In the genomic region with DNA sequence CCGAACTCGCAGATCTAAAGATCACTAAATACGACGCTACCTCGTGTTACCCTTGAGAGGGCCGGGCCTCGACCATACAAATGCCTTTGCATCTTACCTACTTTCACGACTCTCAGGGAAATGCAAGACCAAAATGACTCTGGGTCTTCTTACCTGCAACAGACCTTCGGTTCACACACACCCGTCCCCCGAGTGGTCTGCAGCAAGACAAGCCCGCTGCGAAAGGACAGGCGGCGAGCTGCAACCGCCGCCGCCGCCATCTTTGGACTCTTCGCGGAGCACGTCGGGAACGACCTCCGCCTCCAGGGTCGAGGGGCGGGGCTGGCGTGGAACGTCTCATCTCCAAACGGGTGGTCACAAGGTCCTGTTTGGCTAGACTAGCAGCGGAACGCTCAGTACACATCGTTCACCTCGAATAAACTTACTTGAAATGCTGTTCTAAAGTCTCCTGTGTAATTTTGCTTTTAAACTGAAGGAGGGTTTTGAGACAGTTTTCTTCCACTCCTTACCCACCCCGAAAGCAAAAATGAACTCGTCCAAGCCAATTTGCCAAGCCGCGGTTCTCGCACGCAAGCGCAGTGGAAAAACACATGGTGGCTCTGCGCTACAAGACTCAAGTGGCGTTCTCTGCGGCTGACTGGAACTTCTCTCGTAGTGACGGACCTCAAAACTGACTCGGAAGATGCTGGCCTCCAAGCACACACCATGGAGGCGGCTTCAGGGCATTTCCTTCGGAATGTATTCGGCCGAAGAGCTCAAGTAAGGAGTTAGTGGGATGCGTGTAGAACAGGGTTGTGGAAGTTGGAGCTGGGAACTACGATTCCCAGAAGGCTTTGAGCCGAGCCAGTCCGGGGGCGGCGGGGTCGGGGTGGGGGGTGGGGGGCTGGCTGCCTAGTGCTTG, we compare ENCODE assay signal across 8 mouse cellular contexts. TPM values are rescaled to one million over a fixed set of nuclear protein-coding genes. Genes with fewer than 3 reads are reported as not detected.
DNase-seq lines count a peak whose midpoint lies in the region; ATAC-seq lines count a peak whose summit lies in the region.

Ptcd3 (minus strand) TSS at position 270 of the 901 bp plus-strand sequence.
Polr1a (plus strand) TSS at position 573 of the 901 bp plus-strand sequence.

- no peaks in the 10 kb centered on the region for H3K9me3 ChIP-seq in hindbrain, embryonic 15.5 days

- H3K4me2 ChIP-seq in hindbrain, embryonic 15.5 days, result peak within 1 kb of the TSS; percentile 69

- peak within 1 kb of the TSS; percentile 70 for H3K27ac ChIP-seq in hindbrain, embryonic 15.5 days (replicated peaks)

- ATAC-seq in hindbrain, embryonic 15.5 days (ENCODE audit: low FRiP score, low read depth), result peak; percentile 94

- under 1% methylated on average over 58 of the region's 58 CpGs for WGBS in hindbrain, embryonic 15.5 days

- peaks cover 21% of the 10 kb centered on the region for H3K4me1 ChIP-seq in hindbrain, embryonic 15.5 days (replicated peaks)

- peak; percentile 89 for DNase-seq in T-cell, adult 2 months (ENCODE audit: low spot score)
- DNase-seq in cerebellum, postnatal 36 days, result peak; percentile 91 to 94
- peak; percentile 92 to 95 for DNase-seq in frontal cortex, postnatal 36 days (ENCODE audit: low spot score in 2 of 2)
- DNase-seq in left cerebral cortex, adult 11 months (ENCODE audit: low spot score), result peak; percentile 84
- peak; percentile 92 to 94 for DNase-seq in lung, postnatal 4 days
- peak; percentile 91 for DNase-seq in retina, postnatal 7 days (ENCODE audit: low read depth, low spot score)
- DNase-seq in urinary bladder, adult 2 months (ENCODE audit: low spot score), result peak; percentile 85

- H3K9ac ChIP-seq in hindbrain, embryonic 15.5 days, result peak within 1 kb of the TSS; percentile 62

- peaks cover 24% of the 10 kb centered on the region for H3K36me3 ChIP-seq in hindbrain, embryonic 15.5 days

- peak within 1 kb of the TSS; percentile 69 for H3K4me3 ChIP-seq in hindbrain, embryonic 15.5 days

- no peaks in the 10 kb centered on the region for H3K27me3 ChIP-seq in hindbrain, embryonic 15.5 days

RNA-seq across cellular contexts. Expression of gene Ptcd3, which starts in this region (rescaled TPM):
- 77.1 and 79.9 TPM in 2 replicates for polyA plus RNA-seq in hindbrain, embryonic 15.5 days (2015; fragmentation: Nextera tagmentation; extraction: Ambion mirVana)
- polyA plus RNA-seq in urinary bladder, adult 2 months (2012; rRNA removed), result 34.1 and 36.6 TPM in 2 replicates

RNA-seq across cellular contexts. Expression of gene Polr1a, which starts in this region (rescaled TPM):
- polyA plus RNA-seq in hindbrain, embryonic 15.5 days (2015; fragmentation: Nextera tagmentation; extraction: Ambion mirVana), result 19.3 and 19.6 TPM in 2 replicates
- polyA plus RNA-seq in urinary bladder, adult 2 months (2012; rRNA removed), result 12.7 and 13.1 TPM in 2 replicates

Comparison
In these comparisons a context has a peak if more than half of its experiments do, and no peak if none do; other contexts are left out.
1. Peak in every context shown above with its lines: DNase-seq, ATAC-seq, H3K4me3 ChIP-seq and H3K27ac ChIP-seq.